Mouse (Mus musculus): ENCODE data around the gene Hoxa5. TPM values are rescaled to one million over a fixed set of nuclear protein-coding genes. Genes with fewer than 3 reads are reported as not detected.
A peak's percentile ranks its signal among the peaks of the same experiment; 100 is the strongest.

The Hoxa5 gene
- polyA plus RNA-seq, 1 experiment from 2014 or later = 1.3 TPM

GRCm38 (mm10) chr6:52153270-52153669 lies 51.1 kb downstream of the Hoxa5 start:
- WGBS = 14% methylated on average over 6 of the region's 6 CpGs
- Histone ChIP-seq H3K4me2 (ENCODE audit: low read depth, low read length) (no peak overlapping the region), H3K4me1 (ENCODE audit: control insufficient read depth, insufficient read depth, low read length) (peaks cover 2% of the 10 kb centered on the region; the same call in 1 of the 2 replicates), H3K27me3 (ENCODE audit: control insufficient read depth, insufficient read depth, low read length) (peaks cover 88% of the 10 kb centered on the region), H3K36me3 (ENCODE audit: control insufficient read depth, insufficient read depth) (no peaks in the 10 kb centered on the region), H3K9me3 (replicated peaks; ENCODE audit: control insufficient read depth, low read length) (peaks cover 5% of the 10 kb centered on the region; the same call in 1 of the 2 replicates), H3K9ac (ENCODE audit: low read length) (no peak overlapping the region), H3K4me3 (ENCODE audit: low read length) (no peak overlapping the region), H3K27ac (ENCODE audit: low read length) (no peak overlapping the region)
- no peak for ATAC-seq (replicated peaks; ENCODE audit: extremely low read depth, insufficient read depth, low FRiP score)

- H3K36me3 ChIP-seq (ENCODE audit: control insufficient read depth, insufficient read depth) = no peaks in the 10 kb centered on the region
- H3K4me2 ChIP-seq (ENCODE audit: low read depth, low read length) = no peak overlapping the region
- no peak overlapping the region for H3K27ac ChIP-seq (ENCODE audit: low read length)
- no peaks in the 10 kb centered on the region for H3K4me1 ChIP-seq (ENCODE audit: control insufficient read depth, insufficient read depth, low read length)
- no peak overlapping the region for H3K4me3 ChIP-seq (ENCODE audit: low read length)
- H3K9ac ChIP-seq (ENCODE audit: low read length) = no peak overlapping the region
- 22% methylated on average over 16 of the region's 16 CpGs for WGBS
- ATAC-seq (replicated peaks; ENCODE audit: extremely low read depth, insufficient read depth, low FRiP score) = no peak
- H3K27me3 ChIP-seq (ENCODE audit: control insufficient read depth, insufficient read depth, low read length) = peaks cover 85% of the 10 kb centered on the region
- peaks cover 5% of the 10 kb centered on the region; the same call in 1 of the 2 replicates for H3K9me3 ChIP-seq (replicated peaks; ENCODE audit: control insufficient read depth, low read length)
Measured at GRCm38 (mm10) chr6:52152226-52153193, 51.9 kb downstream of the Hoxa5 start.

MicroRNAs encoded within 50 kb of the gene (microRNA counts, 519-probe panel; counts per million panel counts)
- microRNA mmu-miR-196b = 1,446 counts per million, percentile 9 among the panel's probes with 10 or more counts

Small RNA genes lying within 50 kb of the gene (microRNA-seq; reads per million reads assigned to microRNA genes)
- gene Mir196b = 212 reads per million, percentile 62 among the genes with 10 or more reads in this experiment

Other genes with a start within 250 kb of the Hoxa5 start
- gene Skap2, start 192.0 kb downstream of the Hoxa5 start, polyA plus RNA-seq (2015; fragmentation: Nextera tagmentation; extraction: Ambion mirVana) = 15.9 and 17.0 TPM in 2 replicates
- 0.44 and 0.68 TPM in 2 replicates for gene Hoxa1, start 46.3 kb downstream of the Hoxa5 start, polyA plus RNA-seq (2015; fragmentation: Nextera tagmentation; extraction: Ambion mirVana)
- gene Hoxa2, start 39.8 kb downstream of the Hoxa5 start, polyA plus RNA-seq (2015; fragmentation: Nextera tagmentation; extraction: Ambion mirVana) = 1.5 and 2.0 TPM in 2 replicates
- 0.13 and 0.32 TPM in 2 replicates for gene 5730596B20Rik, start 27.1 kb downstream of the Hoxa5 start, polyA plus RNA-seq (2015; fragmentation: Nextera tagmentation; extraction: Ambion mirVana)
- 0.54 TPM in 1 of 2 replicates, not detected in the other for gene Hoxa4, start 12.8 kb downstream of the Hoxa5 start, polyA plus RNA-seq (2015; fragmentation: Nextera tagmentation; extraction: Ambion mirVana)
- not detected in 2 replicates for gene Hoxa6, start 4.1 kb upstream of the Hoxa5 start, polyA plus RNA-seq (2015; fragmentation: Nextera tagmentation; extraction: Ambion mirVana)
- 0.89 and 1.3 TPM in 2 replicates for gene Hoxa3, start 8.7 kb upstream of the Hoxa5 start, polyA plus RNA-seq (2015; fragmentation: Nextera tagmentation; extraction: Ambion mirVana)
- gene Gm28308, start 8.8 kb upstream of the Hoxa5 start, polyA plus RNA-seq (2015; fragmentation: Nextera tagmentation; extraction: Ambion mirVana) = not detected in 2 replicates
- gene Hoxa7, start 17.3 kb upstream of the Hoxa5 start, polyA plus RNA-seq (2015; fragmentation: Nextera tagmentation; extraction: Ambion mirVana) = 0.35 and 0.38 TPM in 2 replicates
- gene Hoxa9, start 26.5 kb upstream of the Hoxa5 start, polyA plus RNA-seq (2015; fragmentation: Nextera tagmentation; extraction: Ambion mirVana) = 0.17 TPM in 1 of 2 replicates, not detected in the other
- gene Hoxa10, start 36.3 kb upstream of the Hoxa5 start, polyA plus RNA-seq (2015; fragmentation: Nextera tagmentation; extraction: Ambion mirVana) = not detected in 2 replicates
- not detected in 2 replicates for gene Hoxa11, start 41.2 kb upstream of the Hoxa5 start, polyA plus RNA-seq (2015; fragmentation: Nextera tagmentation; extraction: Ambion mirVana)
- gene Hoxa13, start 56.3 kb upstream of the Hoxa5 start, polyA plus RNA-seq (2015; fragmentation: Nextera tagmentation; extraction: Ambion mirVana) = not detected in 2 replicates
- 0.06 TPM in 1 of 2 replicates, not detected in the other for gene Evx1, start 108.9 kb upstream of the Hoxa5 start, polyA plus RNA-seq (2015; fragmentation: Nextera tagmentation; extraction: Ambion mirVana)